Mouse (Mus musculus) ES-Bruce4 (cell line): ENCODE data around the gene Grpr.

Source experiments
- CTCF ChIP-seq: IDR thresholded peaks from one replicate; pipeline ENCODE4 v1.8.1; 2011; ENCODE audit warnings: low read depth, low read length
- POLR2A ChIP-seq: IDR thresholded peaks from one replicate; pipeline ENCODE4 v1.8.1; 2011; ENCODE audit warnings: low read length; ENCODE audit not compliant: insufficient read depth

DNA sequence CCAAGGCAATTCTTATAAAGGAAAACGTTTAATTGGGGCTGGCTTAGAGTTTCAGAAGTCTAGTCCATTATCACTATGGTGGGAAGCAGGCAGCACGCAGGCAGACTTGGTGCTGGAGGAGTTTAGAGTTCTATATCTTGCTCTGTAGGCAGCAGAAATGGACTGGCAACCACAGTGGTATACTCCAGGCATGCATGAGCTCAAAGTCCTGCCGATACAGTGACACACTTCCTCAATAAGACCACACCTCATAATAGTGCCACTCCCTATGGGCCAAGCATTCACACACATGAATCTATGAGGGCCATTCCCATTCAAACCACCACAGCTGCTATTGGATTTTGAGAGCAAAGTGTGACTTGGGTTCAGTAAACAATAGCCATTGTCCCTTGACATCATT, 47.4 kb downstream of the Grpr start:
- TF ChIP-seq POLR2A (no peak), CTCF (no peak)
